Mouse (Mus musculus) neural tube, embryonic 14.5 days (tissue): ENCODE measurements at regions not wholly inside any gene's neighbourhood (a gene's known extent, or its start where the extent isn't known, plus 50 kb on each side); places are given as distances from the start of the nearest gene placed in this dataset.
A peak's percentile ranks its signal among the peaks of the same experiment; 100 is the strongest.

Experiments used
- ATAC-seq: fragments of 200-750 bp; cut with Nextera tagmentation; 2 replicates; pipeline ENCODE4 v1.8.0; 2017; ENCODE audit warnings: low read depth, mild to moderate bottlenecking, moderate TSS enrichment, moderate library complexity
- H3K27ac ChIP-seq: fragments of 300-500 bp; sonication (generic); 2 replicates; pipeline ENCODE4 v1.5.1; 2014; ENCODE audit warnings: low read depth, mild to moderate bottlenecking, control low read depth, low read length, moderate library complexity, mixed read lengths
- H3K27me3 ChIP-seq: fragments of 300-500 bp; sonication (generic); 2 replicates; pipeline ENCODE4 v1.6.1; 2014; ENCODE audit warnings: low read length; ENCODE audit not compliant: control insufficient read depth, insufficient read depth
- H3K36me3 ChIP-seq: fragments of 300-500 bp; sonication (generic); 2 replicates; pipeline ENCODE4 v1.6.1; 2014; ENCODE audit warnings: low read length, mixed read lengths; ENCODE audit not compliant: control insufficient read depth, insufficient read depth
- H3K4me1 ChIP-seq: fragments of 300-500 bp; sonication (generic); 2 replicates; pipeline ENCODE4 v1.6.1; 2014; ENCODE audit warnings: low read length; ENCODE audit not compliant: control insufficient read depth, insufficient read depth
- H3K4me2 ChIP-seq: fragments of 300-500 bp; sonication (generic); 2 replicates; pipeline ENCODE4 v1.6.1; 2014; ENCODE audit warnings: mild to moderate bottlenecking, low read depth, low read length, control low read depth
- H3K4me3 ChIP-seq: fragments of 300-500 bp; sonication (generic); 2 replicates; pipeline ENCODE4 v1.5.1; 2014; ENCODE audit warnings: low read depth, low read length, control low read depth, mixed read lengths
- H3K9ac ChIP-seq: fragments of 300-500 bp; sonication (generic); replicated peaks from 2 replicates; pipeline ENCODE4 v1.6.1; 2014; ENCODE audit warnings: low read depth, mild to moderate bottlenecking, control low read depth, low read length, mixed read lengths
- H3K9me3 ChIP-seq: fragments of 300-500 bp; sonication (generic); 2 replicates; pipeline ENCODE4 v1.6.1; 2016; ENCODE audit warnings: low read length; ENCODE audit not compliant: control insufficient read depth
- WGBS: fragments of 180-500 bp; shearing (Covaris S2); extraction: QIAGEN DNeasy Blood & Tissue Kit; methylation state at CpG from one replicate; pipeline ENCODE4 v1.1.7; 2014; 5-methylcytosine and 5-hydroxymethylcytosine counted together

- H3K4me3 ChIP-seq, result peak overlapping the region; percentile 11; the same call in 1 of the 2 replicates
- peaks cover 7% of the 10 kb centered on the region; the same call in 1 of the 2 replicates for H3K4me1 ChIP-seq
- no peak overlapping the region for H3K9ac ChIP-seq
- no peaks in the 10 kb centered on the region for H3K9me3 ChIP-seq
- peak; percentile 94 for ATAC-seq
- no peaks in the 10 kb centered on the region for H3K36me3 ChIP-seq
- 2% methylated on average over 9 of the region's 9 CpGs for WGBS
- H3K27ac ChIP-seq, result peak overlapping the region; percentile 2; the same call in 1 of the 2 replicates
- no peaks in the 10 kb centered on the region for H3K27me3 ChIP-seq
- H3K4me2 ChIP-seq, result peak overlapping the region; percentile 36
Measured at GRCm38 (mm10) chr1:41810318-41810964, 885.1 kb upstream of the Pou3f3 start.

GRCm38 (mm10) chr1:41811130-41811529 lies 884.4 kb upstream of the Pou3f3 start:
- no peak overlapping the region for H3K4me2 ChIP-seq
- WGBS, result 35% methylated on average over 3 of the region's 3 CpGs
- H3K4me1 ChIP-seq, result peaks cover 7% of the 10 kb centered on the region; the same call in 1 of the 2 replicates
- no peaks in the 10 kb centered on the region for H3K36me3 ChIP-seq
- H3K27ac ChIP-seq, result peak overlapping the region; percentile 4; the same call in 1 of the 2 replicates
- H3K4me3 ChIP-seq, result no peak overlapping the region
- H3K27me3 ChIP-seq, result no peaks in the 10 kb centered on the region
- 0 out of 2 replicates have a peak, but pooled peaks have one; percentile 35 for ATAC-seq
- no peak overlapping the region for H3K9ac ChIP-seq
- no peaks in the 10 kb centered on the region for H3K9me3 ChIP-seq

- Histone ChIP-seq H3K4me3 (no peak overlapping the region), H3K4me1 (peaks cover 7% of the 10 kb centered on the region; the same call in 1 of the 2 replicates), H3K27me3 (no peaks in the 10 kb centered on the region), H3K27ac (peak overlapping the region; percentile 17; the same call in 1 of the 2 replicates), H3K9me3 (no peaks in the 10 kb centered on the region), H3K4me2 (no peak overlapping the region), H3K36me3 (no peaks in the 10 kb centered on the region), H3K9ac (no peak overlapping the region)
- WGBS, result 16% methylated on average over 7 of the region's 7 CpGs
- ATAC-seq, result 0 out of 2 replicates have a peak, but pooled peaks have one; percentile 19
Measured at GRCm38 (mm10) chr1:41812071-41812470, 883.5 kb upstream of the Pou3f3 start.

- WGBS, result 29% methylated on average over 10 of the region's 10 CpGs
- H3K4me2 ChIP-seq, result no peak overlapping the region
Measured at GRCm38 (mm10) chr1:41814032-41815005, 881.2 kb upstream of the Pou3f3 start.

GRCm38 (mm10) chr1:41815021-41815420 lies 880.5 kb upstream of the Pou3f3 start:
- no peak for ATAC-seq
- Histone ChIP-seq H3K4me3 (no peak overlapping the region), H3K27me3 (no peaks in the 10 kb centered on the region), H3K4me1 (peaks cover 4% of the 10 kb centered on the region; the same call in 1 of the 2 replicates), H3K4me2 (no peak overlapping the region), H3K9me3 (no peaks in the 10 kb centered on the region), H3K36me3 (no peaks in the 10 kb centered on the region), H3K9ac (no peak overlapping the region), H3K27ac (no peak overlapping the region)
- 84% methylated on average over 4 of the region's 4 CpGs for WGBS

More at GRCm38 (mm10) chr1:41814032-41815005, 881.2 kb upstream of the Pou3f3 start:
- no peak for ATAC-seq
- H3K4me3 ChIP-seq, result no peak overlapping the region
- no peaks in the 10 kb centered on the region for H3K9me3 ChIP-seq
- no peak overlapping the region for H3K27ac ChIP-seq
- H3K36me3 ChIP-seq, result no peaks in the 10 kb centered on the region
- H3K27me3 ChIP-seq, result no peaks in the 10 kb centered on the region
- peaks cover 4% of the 10 kb centered on the region; the same call in 1 of the 2 replicates for H3K4me1 ChIP-seq
- no peak overlapping the region for H3K9ac ChIP-seq

- no peak overlapping the region for H3K4me3 ChIP-seq
- H3K27ac ChIP-seq, result no peak overlapping the region
Measured at GRCm38 (mm10) chr1:41822742-41823141, 872.8 kb upstream of the Pou3f3 start.

GRCm38 (mm10) chr1:41825223-41825622 lies 870.3 kb upstream of the Pou3f3 start:
- Histone ChIP-seq H3K36me3 (no peaks in the 10 kb centered on the region), H3K27ac (no peak overlapping the region), H3K9ac (no peak overlapping the region), H3K4me3 (no peak overlapping the region), H3K4me1 (no peaks in the 10 kb centered on the region), H3K9me3 (no peaks in the 10 kb centered on the region), H3K4me2 (no peak overlapping the region), H3K27me3 (no peaks in the 10 kb centered on the region)
- WGBS, result 86% methylated on average over 4 of the region's 4 CpGs
- ATAC-seq, result no peak

More at GRCm38 (mm10) chr1:41822742-41823141, 872.8 kb upstream of the Pou3f3 start:
- H3K4me2 ChIP-seq, result no peak overlapping the region
- no peaks in the 10 kb centered on the region for H3K36me3 ChIP-seq
- H3K4me1 ChIP-seq, result no peaks in the 10 kb centered on the region
- WGBS, result 74% methylated on average over 5 of the region's 5 CpGs
- no peaks in the 10 kb centered on the region for H3K9me3 ChIP-seq
- H3K27me3 ChIP-seq, result no peaks in the 10 kb centered on the region
- ATAC-seq, result no peak
- H3K9ac ChIP-seq, result no peak overlapping the region; the same call in 1 of the 2 replicates

GRCm38 (mm10) chr1:41831641-41832040 lies 863.9 kb upstream of the Pou3f3 start:
- no peaks in the 10 kb centered on the region for H3K4me1 ChIP-seq
- no peak for ATAC-seq
- H3K36me3 ChIP-seq, result no peaks in the 10 kb centered on the region
- no peak overlapping the region for H3K9ac ChIP-seq
- 78% methylated on average over 2 of the region's 2 CpGs for WGBS
- no peaks in the 10 kb centered on the region for H3K27me3 ChIP-seq
- no peak overlapping the region for H3K4me3 ChIP-seq
- H3K9me3 ChIP-seq, result no peaks in the 10 kb centered on the region
- H3K27ac ChIP-seq, result no peak overlapping the region
- H3K4me2 ChIP-seq, result no peak overlapping the region
